Mouse (Mus musculus) stomach, postnatal 0 days (tissue): ENCODE data around the gene Cd274.

Experiments used
- CTCF ChIP-seq: IDR thresholded peaks from 2 replicates; pipeline ENCODE4 v1.5.1; 2016; ENCODE audit warnings: antibody characterized with exemption, low read depth, mild to moderate bottlenecking, moderate library complexity
- EP300 ChIP-seq: optimal IDR thresholded peaks from 2 replicates; pipeline ENCODE3; 2016; ENCODE audit warnings: antibody characterized with exemption

DNA sequence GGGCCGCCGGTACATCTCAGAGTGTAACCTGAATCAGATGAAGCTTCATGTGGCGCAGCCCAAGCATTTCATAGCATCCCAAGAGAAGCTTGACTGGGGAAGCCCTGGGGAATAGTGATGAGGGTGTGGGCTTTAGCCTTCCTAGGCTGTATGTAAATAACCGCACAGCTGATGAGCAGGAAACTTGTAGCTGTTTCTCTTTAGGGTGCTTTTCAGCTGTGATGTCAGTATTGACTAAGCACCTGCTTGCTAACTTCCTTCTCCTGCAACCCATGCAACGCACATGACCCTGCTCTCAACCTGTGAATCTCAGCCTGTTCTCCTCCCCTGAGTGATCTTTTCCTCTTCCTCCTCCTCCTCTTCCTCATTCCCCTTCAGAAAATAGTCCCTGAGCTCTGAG, 3.2 kb upstream of the Cd274 start:
- no peak for TF ChIP-seq CTCF
- TF ChIP-seq EP300: no peak
